Mouse (Mus musculus): ENCODE data around the gene Gm20388.

- no peak for TF ChIP-seq CTCF (IDR thresholded peaks at IDR 0.05; ENCODE audit: insufficient read depth, low read depth, low read length)
- TF ChIP-seq POLR2A (IDR thresholded peaks at IDR 0.05; ENCODE audit: insufficient read depth, low read depth, low read length): no peak
Observed at GRCm38 (mm10) chr8:120502428-120502827, 591.8 kb downstream of the Gm20388 start.

All from olfactory bulb, adult 2 months (tissue).